Mouse (Mus musculus): ENCODE measurements around the gene Serinc3.

- no peak for TF ChIP-seq CTCF (IDR thresholded peaks at IDR 0.05; ENCODE audit: borderline replicate concordance, insufficient read depth, low read length)
- no peak for TF ChIP-seq POLR2A (IDR thresholded peaks at IDR 0.05; ENCODE audit: low read depth, low read length)
Observed at GRCm38 (mm10) chr2:163577986-163578385, 66.9 kb downstream of the Serinc3 start.
